Mouse (Mus musculus) MEL (cell line): ENCODE measurements at regions not wholly inside any gene's neighbourhood (a gene's known extent, or its start where the extent isn't known, plus 50 kb on each side); places are given as distances from the start of the nearest gene placed in this dataset.

Source experiments
- CTCF ChIP-seq, 3 experiments: IDR thresholded peaks in 2 of 3; conservative IDR thresholded peaks in 1 of 3; 2 replicates each; pipeline ENCODE4 v1.5.1; 2011 to 2012; ENCODE audit warnings: low read length in 3 of 3, low read depth in 2 of 3, mild to moderate bottlenecking in 2 of 3, improper control_type of control experiment in 1 of 3, inconsistent platforms in 1 of 3, mixed read lengths in 1 of 3, moderate library complexity in 1 of 3; ENCODE audit not compliant: control insufficient read depth in 1 of 3, insufficient read depth in 1 of 3, poor library complexity in 1 of 3, severe bottlenecking in 1 of 3
- HCFC1 ChIP-seq: IDR thresholded peaks from 2 replicates; pipeline ENCODE4 v1.6.1; 2012; ENCODE audit warnings: low read depth, mild to moderate bottlenecking, inconsistent platforms, low read length, improper control_type of control experiment, moderate library complexity
- MXI1 ChIP-seq: IDR thresholded peaks from 2 replicates; pipeline ENCODE4 v1.6.1; 2011; ENCODE audit warnings: mild to moderate bottlenecking, low read depth, low read length, improper control_type of control experiment
- TCF12 ChIP-seq: IDR thresholded peaks from 2 replicates; pipeline ENCODE4 v1.6.1; 2014; ENCODE audit warnings: low read depth, mild to moderate bottlenecking, inconsistent platforms, low read length, improper control_type of control experiment, moderate library complexity
- ZKSCAN1 ChIP-seq: IDR thresholded peaks from 2 replicates; pipeline ENCODE4 v1.6.1; 2012; ENCODE audit warnings: low read depth, mild to moderate bottlenecking, inconsistent platforms, low read length, improper control_type of control experiment, moderate library complexity

DNA sequence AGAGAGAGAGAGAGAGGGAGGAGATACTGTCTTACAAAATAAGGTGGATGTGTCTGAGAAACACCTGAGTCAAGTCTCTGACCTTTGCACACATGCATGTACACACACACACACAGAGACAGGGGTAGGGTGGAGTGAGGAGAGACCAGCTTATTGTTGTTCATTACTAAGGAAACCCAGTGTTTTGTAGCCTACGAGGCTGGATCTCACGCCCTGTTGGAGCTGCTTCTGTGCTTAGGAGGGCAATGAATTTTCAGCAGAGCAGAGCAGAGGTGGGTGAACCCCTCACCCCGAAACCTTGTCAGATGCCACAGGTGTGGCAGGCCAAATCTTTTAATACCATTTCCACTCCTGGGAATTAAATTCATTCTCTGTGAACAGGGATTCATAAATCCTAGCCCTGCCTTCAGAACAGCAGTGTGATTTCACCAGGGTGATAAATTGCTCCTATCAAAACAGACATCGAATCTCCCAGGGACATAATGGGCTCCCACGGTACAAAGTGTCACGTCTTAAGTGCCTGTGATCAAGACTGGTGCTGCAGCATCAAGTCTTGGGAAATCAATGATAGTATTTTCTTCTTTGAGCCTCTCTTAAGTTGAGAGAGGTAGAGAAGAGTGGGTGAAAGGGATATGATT lies 175.3 kb upstream of the Id2 start:
- no peak for TF ChIP-seq HCFC1
- no peak for TF ChIP-seq CTCF (IDR thresholded peaks at IDR 0.05 in 2 of 3, conservative IDR thresholded peaks at IDR 0.05 in 1 of 3; ENCODE audit: control insufficient read depth in 1 of 3, insufficient read depth in 1 of 3, low read depth in 2 of 3, low read length in 3 of 3, poor library complexity in 1 of 3, severe bottlenecking in 1 of 3)
- TF ChIP-seq ZKSCAN1: no peak
- no peak for TF ChIP-seq MXI1
- TF ChIP-seq TCF12: no peak
